Mouse (Mus musculus): ENCODE data around the gene Lyar.

- no peak for TF ChIP-seq CTCF (IDR thresholded peaks at IDR 0.05; ENCODE audit: control insufficient read depth, insufficient read depth, low read length)
- TF ChIP-seq POLR2A (IDR thresholded peaks at IDR 0.05; ENCODE audit: borderline replicate concordance, control insufficient read depth, low read depth, low read length), result no peak
Measured at GRCm38 (mm10) chr5:38195941-38196340, 24.3 kb upstream of the Lyar start.
